Comparison of ENCODE assay signal across 9 mouse cellular contexts in genomic region chr16:92301989-92302388, GRCm38 (mm10). TPM values are rescaled to one million over a fixed set of nuclear protein-coding genes. Genes with fewer than 3 reads are reported as not detected.
DNase-seq lines count a peak whose midpoint lies in the region; ATAC-seq and TF ChIP-seq lines count a peak whose summit lies in the region.
"Had no signal": no experiment of that assay in that cellular context is flagged by ENCODE, and none has a peak within 500 bp of the region (broad histone marks: within the 10 kb centered on the region; RNA-seq: fewer than 3 reads in every experiment).

No protein-coding gene starts in this region.

- peak overlapping the region; percentile 81 for H3K4me2 ChIP-seq in hindbrain, embryonic 13.5 days

- no peak for TF ChIP-seq POLR2A in testis, adult 2 months (IDR thresholded peaks at IDR 0.05; ENCODE audit: control insufficient read depth, low read depth, low read length)

- H3K27ac ChIP-seq in testis, adult 2 months (ENCODE audit: control insufficient read depth, insufficient read depth, low read depth, low read length), result no peak overlapping the region
- H3K27ac ChIP-seq in hindbrain, embryonic 13.5 days, result peak overlapping the region; percentile 86

- H3K9me3 ChIP-seq in hindbrain, embryonic 13.5 days, result no peaks in the 10 kb centered on the region

- DNase-seq in adrenal gland, adult 2 months, result peak; percentile 37
- DNase-seq in adrenal gland, adult 18-20 months (ENCODE audit: low spot score in 2 of 2), result no peak
- no peak for DNase-seq in testis, postnatal 14 days (ENCODE audit: low spot score)
- DNase-seq in thymus, postnatal 10 days (ENCODE audit: low spot score in 2 of 2), result no peak
- no peak for DNase-seq in left cerebral cortex, adult 8-10 months (ENCODE audit: low spot score in 2 of 2)

- peak overlapping the region; percentile 82 for H3K9ac ChIP-seq in hindbrain, embryonic 13.5 days

- H3K4me1 ChIP-seq in testis, adult 2 months (ENCODE audit: control insufficient read depth, insufficient read depth, low read length), result peaks cover 13% of the 10 kb centered on the region
- H3K4me1 ChIP-seq in hindbrain, embryonic 13.5 days (replicated peaks), result peaks cover 27% of the 10 kb centered on the region

- peak overlapping the region; percentile 97; the same call in 1 of the 2 replicates for H3K4me3 ChIP-seq in testis, adult 2 months (ENCODE audit: control insufficient read depth, low read depth, low read length)
- H3K4me3 ChIP-seq in hindbrain, embryonic 13.5 days, result peak overlapping the region; percentile 68

- no peaks in the 10 kb centered on the region for H3K27me3 ChIP-seq in testis, adult 2 months (ENCODE audit: control insufficient read depth, insufficient read depth, low read length)
- no peaks in the 10 kb centered on the region for H3K27me3 ChIP-seq in hindbrain, embryonic 13.5 days

- no peak for ATAC-seq in hindbrain, embryonic 13.5 days (ENCODE audit: low FRiP score)
- peak; percentile 57; the same call in 1 of the 2 replicates for ATAC-seq in megakaryocyte-erythroid progenitor cell, adult 5-6 weeks (replicated peaks; ENCODE audit: low FRiP score, low TSS enrichment, poor library complexity, severe bottlenecking)

- no peaks in the 10 kb centered on the region for H3K36me3 ChIP-seq in testis, adult 2 months (ENCODE audit: control insufficient read depth, insufficient read depth, low read length)
- peaks cover 16% of the 10 kb centered on the region for H3K36me3 ChIP-seq in hindbrain, embryonic 13.5 days

- TF ChIP-seq CTCF in testis, adult 2 months (IDR thresholded peaks at IDR 0.05; ENCODE audit: control insufficient read depth, insufficient read depth, insufficient replicate concordance, low read depth, low read length), result no peak

- 29% methylated on average over 5 of the region's 5 CpGs for WGBS in hindbrain, embryonic 13.5 days

RNA-seq across cellular contexts. Expression of gene Smim11, which starts 0.9 kb away (rescaled TPM):
- total RNA-seq in adrenal gland, adult 2 months (2021), result 10 to 100 TPM; 69.5 to 72.8 TPM
- polyA plus RNA-seq in adrenal gland, adult 2 months (2012; rRNA removed), result 75.0 and 78.7 TPM in 2 replicates
- total RNA-seq in adrenal gland, adult 18-20 months (2021), result 10 to 100 TPM; 61.5 TPM
- polyA plus RNA-seq in testis, adult 2 months (2012; rRNA removed), result 4.7 and 7.7 TPM in 2 replicates
- polyA plus RNA-seq in hindbrain, embryonic 13.5 days (2015; fragmentation: Nextera tagmentation; extraction: Ambion mirVana), result 77.9 and 86.6 TPM in 2 replicates
- total RNA-seq in megakaryocyte-erythroid progenitor cell, adult 5-6 weeks (2014; fragmentation: Nextera tagmentation), result 83.4 and 84.1 TPM in 2 replicates
- 161 and 180 TPM in 2 replicates for total RNA-seq in megakaryocyte-erythroid progenitor cell, adult 5-6 weeks (2017)
- total RNA-seq in left cerebral cortex, adult 8-10 months (2022), result 10 to 100 TPM; 17.2 to 27.5 (median 17.9) TPM

RNA-seq across cellular contexts. Expression of gene Kcne2, which starts 9.8 kb away (rescaled TPM):
- total RNA-seq in adrenal gland, adult 2 months (2021), result not detected
- polyA plus RNA-seq in adrenal gland, adult 2 months (2012; rRNA removed), result not detected in 2 replicates
- not detected for total RNA-seq in adrenal gland, adult 18-20 months (2021)
- 0.11 and 0.16 TPM in 2 replicates for polyA plus RNA-seq in testis, adult 2 months (2012; rRNA removed)
- polyA plus RNA-seq in hindbrain, embryonic 13.5 days (2015; fragmentation: Nextera tagmentation; extraction: Ambion mirVana), result 22.7 and 49.7 TPM in 2 replicates
- total RNA-seq in megakaryocyte-erythroid progenitor cell, adult 5-6 weeks (2014; fragmentation: Nextera tagmentation), result not detected in 2 replicates
- total RNA-seq in megakaryocyte-erythroid progenitor cell, adult 5-6 weeks (2017), result not detected in 2 replicates
- total RNA-seq in left cerebral cortex, adult 8-10 months (2022), result 1 to 10 TPM in 1 of 4 experiments, under 1 TPM in 2, not detected in 1; 0.21 to 2.5 (median 0.66) TPM
- total RNA-seq: heart, postnatal 14 days had no signal

RNA-seq across cellular contexts. Expression of gene Fam243, which starts 19.3 kb away (rescaled TPM):
- not detected for total RNA-seq in adrenal gland, adult 2 months (2021)
- not detected in 2 replicates for polyA plus RNA-seq in adrenal gland, adult 2 months (2012; rRNA removed)
- not detected for total RNA-seq in adrenal gland, adult 18-20 months (2021)
- 102 and 108 TPM in 2 replicates for polyA plus RNA-seq in testis, adult 2 months (2012; rRNA removed)
- not detected in 2 replicates for polyA plus RNA-seq in hindbrain, embryonic 13.5 days (2015; fragmentation: Nextera tagmentation; extraction: Ambion mirVana)
- total RNA-seq in megakaryocyte-erythroid progenitor cell, adult 5-6 weeks (2014; fragmentation: Nextera tagmentation), result not detected in 2 replicates
- not detected in 2 replicates for total RNA-seq in megakaryocyte-erythroid progenitor cell, adult 5-6 weeks (2017)
- not detected for total RNA-seq in left cerebral cortex, adult 8-10 months (2022)

RNA-seq across cellular contexts. Expression of gene Kcne1, which starts 57.3 kb away (rescaled TPM):
- total RNA-seq in adrenal gland, adult 2 months (2021), result under 1 TPM in 1 of 2 experiments, not detected in 1; 0.17 TPM
- 0.41 TPM in 1 of 2 replicates, not detected in the other for polyA plus RNA-seq in adrenal gland, adult 2 months (2012; rRNA removed)
- total RNA-seq in adrenal gland, adult 18-20 months (2021), result not detected
- polyA plus RNA-seq in testis, adult 2 months (2012; rRNA removed), result 0.32 and 0.49 TPM in 2 replicates
- polyA plus RNA-seq in hindbrain, embryonic 13.5 days (2015; fragmentation: Nextera tagmentation; extraction: Ambion mirVana), result 0.22 and 0.39 TPM in 2 replicates
- not detected in 2 replicates for total RNA-seq in megakaryocyte-erythroid progenitor cell, adult 5-6 weeks (2014; fragmentation: Nextera tagmentation)
- total RNA-seq in megakaryocyte-erythroid progenitor cell, adult 5-6 weeks (2017), result not detected in 2 replicates
- under 1 TPM in 1 of 4 experiments, not detected in 3; 0.24 TPM for total RNA-seq in left cerebral cortex, adult 8-10 months (2022)
